Mouse (Mus musculus): ENCODE measurements around the gene Pgpep1l. TPM values are rescaled to one million over a fixed set of nuclear protein-coding genes. Genes with fewer than 3 reads are reported as not detected.
"Not testable (repeated sequence)": the region's sequence is repeated elsewhere in the genome, so short reads cannot be mapped to it uniquely, and the experiment has no call there.

Gene Pgpep1l
- polyA plus RNA-seq, 2 experiments = 0.19 to 0.80 TPM

- no peaks in the 10 kb centered on the region for H3K27me3 ChIP-seq (ENCODE audit: control insufficient read depth, insufficient read depth, low read length)
- ATAC-seq (ENCODE audit: low FRiP score, low read depth) = no peak
- no peaks in the 10 kb centered on the region for H3K9me3 ChIP-seq (ENCODE audit: control insufficient read depth, low read length)
- no peaks in the 10 kb centered on the region for H3K36me3 ChIP-seq (ENCODE audit: control insufficient read depth, insufficient read depth, low read length)
- H3K4me3 ChIP-seq (replicated peaks; ENCODE audit: low read length) = no peak overlapping the region
- H3K9ac ChIP-seq (ENCODE audit: low read depth, low read length, severe bottlenecking) = no peak overlapping the region
- WGBS = 85% methylated on average over 2 of the region's 2 CpGs
- no peak for DNase-seq (ENCODE audit: low spot score)
- H3K27ac ChIP-seq (replicated peaks; ENCODE audit: low read depth, low read length) = no peak overlapping the region
- peaks cover 11% of the 10 kb centered on the region for H3K4me1 ChIP-seq (ENCODE audit: control insufficient read depth, insufficient read depth, low read length)
- no peak for TF ChIP-seq POLR2A (IDR thresholded peaks at IDR 0.05; ENCODE audit: borderline replicate concordance, extremely low read depth, insufficient read depth, insufficient read length)
- H3K4me2 ChIP-seq (replicated peaks; ENCODE audit: low read depth, low read length, severe bottlenecking) = no peak overlapping the region
Measured at GRCm38 (mm10) chr7:68287582-68287981, 23.5 kb upstream of the Pgpep1l start.

DNA sequence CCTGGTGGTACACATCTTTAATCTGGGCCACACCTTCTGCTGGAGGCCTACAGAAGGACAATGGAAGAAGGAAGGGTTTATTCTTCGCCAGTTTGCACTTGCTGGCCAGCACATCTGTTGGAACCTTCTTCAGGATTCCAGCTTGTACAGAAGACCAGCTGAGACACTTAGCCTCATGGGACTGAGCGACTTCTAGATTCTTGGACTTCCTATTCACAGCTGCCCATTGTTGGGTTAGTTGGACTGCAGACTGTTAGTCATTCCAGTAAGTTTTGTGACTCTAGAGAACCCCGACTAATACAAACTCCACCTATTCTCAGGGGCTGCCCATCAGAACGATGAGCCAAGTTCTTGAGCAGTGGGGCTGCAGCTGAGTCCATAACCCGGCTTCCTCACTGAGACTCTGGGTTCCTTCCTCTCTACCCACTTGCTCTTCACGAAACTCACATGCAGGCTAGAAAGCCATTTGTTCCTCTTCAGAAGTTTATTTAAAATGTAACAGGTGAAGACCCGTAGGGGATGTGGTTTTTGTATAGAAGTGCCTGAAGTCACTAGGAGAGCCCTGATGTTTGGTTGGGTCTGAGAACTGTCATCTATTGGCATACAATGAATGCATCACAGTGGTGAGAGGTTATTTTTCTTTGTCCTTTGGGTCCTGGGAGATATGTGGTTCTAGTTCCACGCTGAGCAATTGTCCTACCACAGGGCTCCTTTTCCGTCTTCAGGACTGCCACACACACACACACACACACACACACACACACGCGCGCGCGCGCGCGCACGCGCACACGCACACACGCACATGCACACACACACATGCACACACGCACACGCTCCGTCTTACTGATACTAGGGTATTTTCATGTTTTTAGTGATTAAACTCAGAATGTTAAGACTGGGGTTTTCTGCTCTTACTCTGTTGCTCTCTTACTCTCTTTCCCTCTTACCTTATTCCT, 22.8 kb upstream of the Pgpep1l start:
- Histone ChIP-seq H3K4me3 (replicated peaks; ENCODE audit: low read length) (no peak overlapping the region), H3K27ac (replicated peaks; ENCODE audit: low read depth, low read length) (0 out of 2 replicates have a peak overlapping the region, but pooled peaks have one; percentile 8), H3K9me3 (ENCODE audit: control insufficient read depth, low read length) (no peaks in the 10 kb centered on the region), H3K4me1 (ENCODE audit: control insufficient read depth, insufficient read depth, low read length) (peaks cover 11% of the 10 kb centered on the region), H3K27me3 (ENCODE audit: control insufficient read depth, insufficient read depth, low read length) (no peaks in the 10 kb centered on the region), H3K36me3 (ENCODE audit: control insufficient read depth, insufficient read depth, low read length) (no peaks in the 10 kb centered on the region), H3K4me2 (replicated peaks; ENCODE audit: low read depth, low read length, severe bottlenecking) (no peak overlapping the region), H3K9ac (ENCODE audit: low read depth, low read length, severe bottlenecking) (no peak overlapping the region)
- ATAC-seq (ENCODE audit: low FRiP score, low read depth) = no peak
- DNase-seq (ENCODE audit: low spot score) = no peak
- 93% methylated on average over 24 of the region's 24 CpGs for WGBS
- no peak for TF ChIP-seq POLR2A (IDR thresholded peaks at IDR 0.05; ENCODE audit: borderline replicate concordance, extremely low read depth, insufficient read depth, insufficient read length)

DNA sequence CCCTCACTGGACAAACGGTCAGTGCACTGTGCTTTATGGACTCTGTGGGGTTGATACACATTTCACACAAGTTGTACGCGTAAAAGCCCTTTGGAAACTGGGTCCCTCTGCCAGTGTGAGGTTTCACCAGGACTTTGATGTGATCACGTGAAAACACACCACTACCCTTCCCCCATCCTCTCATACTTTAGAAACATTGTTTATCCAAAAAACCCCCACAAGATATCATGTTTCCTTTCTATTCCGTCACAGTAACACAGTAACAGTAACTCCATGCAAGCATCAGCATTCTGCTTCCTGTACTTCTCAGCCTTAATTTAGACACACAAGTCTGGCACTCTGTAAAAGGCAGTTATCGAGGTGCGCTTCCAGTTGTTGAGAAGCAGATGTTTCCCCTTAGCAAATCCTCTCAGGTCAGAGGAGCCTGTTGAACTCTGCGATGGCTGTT, 21.8 kb upstream of the Pgpep1l start:
- no peak overlapping the region for H3K4me2 ChIP-seq (replicated peaks; ENCODE audit: low read depth, low read length, severe bottlenecking)
- peaks cover 11% of the 10 kb centered on the region for H3K4me1 ChIP-seq (ENCODE audit: control insufficient read depth, insufficient read depth, low read length)
- WGBS = 18% methylated on average over 8 of the region's 8 CpGs
- no peak overlapping the region for H3K9ac ChIP-seq (ENCODE audit: low read depth, low read length, severe bottlenecking)
- no peaks in the 10 kb centered on the region for H3K27me3 ChIP-seq (ENCODE audit: control insufficient read depth, insufficient read depth, low read length)
- TF ChIP-seq POLR2A (IDR thresholded peaks at IDR 0.05; ENCODE audit: borderline replicate concordance, extremely low read depth, insufficient read depth, insufficient read length) = no peak
- peak; percentile 31 for ATAC-seq (ENCODE audit: low FRiP score, low read depth)
- H3K4me3 ChIP-seq (replicated peaks; ENCODE audit: low read length) = no peak overlapping the region
- H3K9me3 ChIP-seq (ENCODE audit: control insufficient read depth, low read length) = no peaks in the 10 kb centered on the region
- DNase-seq (ENCODE audit: low spot score) = peak; percentile 53
- peak overlapping the region; percentile 30; the same call in 1 of the 2 replicates for H3K27ac ChIP-seq (replicated peaks; ENCODE audit: low read depth, low read length)
- H3K36me3 ChIP-seq (ENCODE audit: control insufficient read depth, insufficient read depth, low read length) = no peaks in the 10 kb centered on the region

DNA sequence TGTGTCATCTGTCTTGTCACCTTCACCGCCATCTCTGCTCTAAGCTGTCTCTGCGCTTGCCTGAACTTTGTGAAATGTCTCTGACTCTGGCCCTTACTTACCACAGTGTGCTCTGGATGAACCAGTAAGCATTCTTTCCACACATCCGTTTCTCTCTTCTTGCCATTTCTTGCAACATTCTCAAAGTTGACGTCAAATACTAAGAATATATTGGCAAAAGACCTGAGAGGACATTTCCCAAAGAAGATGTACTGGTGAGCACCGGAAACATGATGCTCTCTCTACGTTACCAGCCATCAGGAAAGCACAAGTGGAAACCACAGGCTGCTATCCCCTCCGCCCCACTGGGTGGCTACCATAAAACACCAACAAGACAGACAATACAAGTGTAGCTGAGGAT, 19.7 kb upstream of the Pgpep1l start:
- H3K9me3 ChIP-seq (ENCODE audit: control insufficient read depth, low read length) = no peaks in the 10 kb centered on the region
- no peak for ATAC-seq (ENCODE audit: low FRiP score, low read depth)
- H3K4me3 ChIP-seq (replicated peaks; ENCODE audit: low read length) = no peak overlapping the region
- 85% methylated on average over 7 of the region's 7 CpGs for WGBS
- no peaks in the 10 kb centered on the region for H3K36me3 ChIP-seq (ENCODE audit: control insufficient read depth, insufficient read depth, low read length)
- H3K4me2 ChIP-seq (replicated peaks; ENCODE audit: low read depth, low read length, severe bottlenecking) = no peak overlapping the region
- peaks cover 14% of the 10 kb centered on the region for H3K4me1 ChIP-seq (ENCODE audit: control insufficient read depth, insufficient read depth, low read length)
- no peak overlapping the region for H3K9ac ChIP-seq (ENCODE audit: low read depth, low read length, severe bottlenecking)
- TF ChIP-seq POLR2A (IDR thresholded peaks at IDR 0.05; ENCODE audit: borderline replicate concordance, extremely low read depth, insufficient read depth, insufficient read length) = no peak
- H3K27me3 ChIP-seq (ENCODE audit: control insufficient read depth, insufficient read depth, low read length) = no peaks in the 10 kb centered on the region
- no peak for DNase-seq (ENCODE audit: low spot score)
- no peak overlapping the region for H3K27ac ChIP-seq (replicated peaks; ENCODE audit: low read depth, low read length)

- 83% methylated on average over 4 of the region's 4 CpGs for WGBS
- not testable (repeated sequence) for H3K4me2 ChIP-seq (replicated peaks; ENCODE audit: low read depth, low read length, severe bottlenecking); H3K36me3 ChIP-seq (ENCODE audit: control insufficient read depth, insufficient read depth, low read length); H3K27ac ChIP-seq (replicated peaks; ENCODE audit: low read depth, low read length); H3K9me3 ChIP-seq (ENCODE audit: control insufficient read depth, low read length); DNase-seq (ENCODE audit: low spot score); H3K4me3 ChIP-seq (replicated peaks; ENCODE audit: low read length); H3K27me3 ChIP-seq (ENCODE audit: control insufficient read depth, insufficient read depth, low read length); ATAC-seq (ENCODE audit: low FRiP score, low read depth); H3K9ac ChIP-seq (ENCODE audit: low read depth, low read length, severe bottlenecking)
- H3K4me1 ChIP-seq (ENCODE audit: control insufficient read depth, insufficient read depth, low read length) = peaks cover 16% of the 10 kb centered on the region
Measured at GRCm38 (mm10) chr7:68283133-68283520, 19.1 kb upstream of the Pgpep1l start.

Measured in limb, embryonic 14.5 days (tissue).